Mouse (Mus musculus): ENCODE results near the gene Slc35c2. TPM values are rescaled to one million over a fixed set of nuclear protein-coding genes. Genes with fewer than 3 reads are reported as not detected.

The Slc35c2 gene
- total and polyA plus RNA-seq, 2 experiments = 13.5 to 52.1 TPM

DNA sequence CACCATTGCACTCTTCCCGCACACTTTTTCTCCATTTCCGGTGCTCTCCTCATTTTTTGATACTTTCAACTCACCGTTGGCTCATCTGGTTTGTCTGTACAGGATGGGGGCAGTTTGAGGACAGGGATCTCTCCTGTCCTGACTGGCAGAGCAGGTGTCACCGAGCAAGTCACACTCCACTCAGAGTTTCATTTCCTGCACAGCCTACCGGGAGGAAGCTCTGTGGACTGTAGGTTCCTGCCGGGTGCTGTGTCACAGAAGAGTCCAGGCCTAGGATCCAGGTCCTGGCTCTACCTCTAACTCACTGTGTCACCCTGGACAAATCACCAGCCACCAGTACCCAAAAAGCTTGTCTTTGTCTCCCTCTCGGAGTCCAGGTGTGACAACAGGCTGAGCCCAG, 45.9 kb downstream of the Slc35c2 start:
- Histone ChIP-seq H3K4me1 (ENCODE audit: control insufficient read depth, insufficient read depth, low read length) (no peaks in the 10 kb centered on the region), H3K4me3 (ENCODE audit: insufficient read depth, low read depth, low read length) (no peak overlapping the region), H3K27ac (replicated peaks; ENCODE audit: insufficient read depth, low read depth, low read length) (no peak overlapping the region), H3K36me3 (ENCODE audit: control insufficient read depth, insufficient read depth, low read length) (no peaks in the 10 kb centered on the region), H3K9ac (ENCODE audit: low read depth, low read length) (no peak overlapping the region), H3K27me3 (ENCODE audit: control insufficient read depth, insufficient read depth, low read length) (peaks cover 16% of the 10 kb centered on the region), H3K79me2 (ENCODE audit: control insufficient read depth, insufficient read depth, low read length) (no peaks in the 10 kb centered on the region)
- DNase-seq (ENCODE audit: extremely low read depth, low read depth, low spot score) = no peak
- 54% methylated on average over 7 of the region's 7 CpGs for WGBS
- TF ChIP-seq POLR2A (IDR thresholded peaks at IDR 0.05; ENCODE audit: extremely low read depth, insufficient read depth, low read length) (no peak), CTCF (IDR thresholded peaks at IDR 0.05; ENCODE audit: low read depth, low read length) (no peak)

DNA sequence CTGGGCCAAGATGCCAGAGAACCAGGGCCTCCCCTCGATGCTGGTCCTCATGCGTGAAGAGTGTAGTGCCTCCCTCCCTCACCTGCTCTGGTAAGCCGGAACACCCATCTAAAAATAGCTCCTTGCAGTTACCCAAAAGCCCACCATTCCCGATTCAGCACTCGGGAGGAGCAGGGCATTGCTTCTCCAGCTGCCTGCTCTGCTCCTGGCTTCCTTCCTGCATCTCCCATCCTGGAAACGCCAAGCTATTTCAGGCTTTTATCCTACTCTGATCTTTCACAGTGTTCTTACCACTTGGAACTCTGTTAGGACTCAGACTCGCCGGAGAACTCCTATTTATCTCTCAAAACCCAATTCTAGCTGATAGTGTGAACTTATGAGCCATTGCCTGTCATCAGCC, 47.3 kb downstream of the Slc35c2 start:
- Histone ChIP-seq H3K27ac (replicated peaks; ENCODE audit: insufficient read depth, low read depth, low read length) (no peak overlapping the region), H3K79me2 (ENCODE audit: control insufficient read depth, insufficient read depth, low read length) (no peaks in the 10 kb centered on the region), H3K4me3 (ENCODE audit: insufficient read depth, low read depth, low read length) (no peak overlapping the region), H3K9ac (ENCODE audit: low read depth, low read length) (no peak overlapping the region), H3K27me3 (ENCODE audit: control insufficient read depth, insufficient read depth, low read length) (peaks cover 12% of the 10 kb centered on the region), H3K36me3 (ENCODE audit: control insufficient read depth, insufficient read depth, low read length) (no peaks in the 10 kb centered on the region), H3K4me1 (ENCODE audit: control insufficient read depth, insufficient read depth, low read length) (no peaks in the 10 kb centered on the region)
- DNase-seq (ENCODE audit: extremely low read depth, low read depth, low spot score) = no peak
- 29% methylated on average over 8 of the region's 8 CpGs for WGBS
- TF ChIP-seq CTCF (IDR thresholded peaks at IDR 0.05; ENCODE audit: low read depth, low read length) (no peak), POLR2A (IDR thresholded peaks at IDR 0.05; ENCODE audit: extremely low read depth, insufficient read depth, low read length) (no peak)

DNA sequence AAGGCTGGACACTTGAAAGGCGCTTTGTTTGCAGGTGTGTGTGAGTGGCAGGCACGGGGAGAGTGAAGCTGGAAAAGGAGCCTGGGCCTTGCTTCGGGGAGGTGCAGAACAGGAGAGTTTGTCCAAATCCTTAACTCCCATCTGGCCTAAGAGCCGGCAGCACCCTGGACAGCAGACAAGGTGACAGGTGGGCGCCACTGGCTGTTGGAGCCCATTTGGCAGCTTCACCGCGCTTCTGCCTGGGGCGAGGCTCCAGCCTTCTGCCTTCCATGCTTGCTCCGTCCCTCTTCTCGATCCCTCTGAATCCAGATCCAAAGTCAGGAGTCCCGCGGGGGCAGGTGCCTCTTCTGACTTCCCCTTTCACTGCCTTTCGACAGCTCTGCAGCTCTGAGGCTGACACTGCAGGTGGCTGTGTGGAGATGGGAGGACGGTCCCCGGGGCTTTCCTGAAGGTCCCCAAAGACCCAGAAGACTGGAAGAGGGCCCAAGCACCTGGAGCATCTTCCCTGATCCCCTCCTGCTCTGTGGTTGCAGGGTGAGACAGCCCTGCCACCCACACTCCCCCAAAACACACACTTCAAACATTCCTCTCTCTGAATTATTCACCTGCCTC, 48.0 kb downstream of the Slc35c2 start:
- no peak overlapping the region for H3K27ac ChIP-seq (replicated peaks; ENCODE audit: insufficient read depth, low read depth, low read length)
- H3K27me3 ChIP-seq (ENCODE audit: control insufficient read depth, insufficient read depth, low read length) = peaks cover 14% of the 10 kb centered on the region
- H3K4me3 ChIP-seq (ENCODE audit: insufficient read depth, low read depth, low read length) = no peak overlapping the region
- H3K9ac ChIP-seq (ENCODE audit: low read depth, low read length) = no peak overlapping the region
- 13% methylated on average over 15 of the region's 15 CpGs for WGBS
- TF ChIP-seq POLR2A (IDR thresholded peaks at IDR 0.05; ENCODE audit: extremely low read depth, insufficient read depth, low read length) (no peak), CTCF (IDR thresholded peaks at IDR 0.05; ENCODE audit: low read depth, low read length) (no peak)
- no peaks in the 10 kb centered on the region for H3K79me2 ChIP-seq (ENCODE audit: control insufficient read depth, insufficient read depth, low read length)
- H3K4me1 ChIP-seq (ENCODE audit: control insufficient read depth, insufficient read depth, low read length) = no peaks in the 10 kb centered on the region
- H3K36me3 ChIP-seq (ENCODE audit: control insufficient read depth, insufficient read depth, low read length) = no peaks in the 10 kb centered on the region
- DNase-seq (ENCODE audit: extremely low read depth, low read depth, low spot score) = no peak

DNA sequence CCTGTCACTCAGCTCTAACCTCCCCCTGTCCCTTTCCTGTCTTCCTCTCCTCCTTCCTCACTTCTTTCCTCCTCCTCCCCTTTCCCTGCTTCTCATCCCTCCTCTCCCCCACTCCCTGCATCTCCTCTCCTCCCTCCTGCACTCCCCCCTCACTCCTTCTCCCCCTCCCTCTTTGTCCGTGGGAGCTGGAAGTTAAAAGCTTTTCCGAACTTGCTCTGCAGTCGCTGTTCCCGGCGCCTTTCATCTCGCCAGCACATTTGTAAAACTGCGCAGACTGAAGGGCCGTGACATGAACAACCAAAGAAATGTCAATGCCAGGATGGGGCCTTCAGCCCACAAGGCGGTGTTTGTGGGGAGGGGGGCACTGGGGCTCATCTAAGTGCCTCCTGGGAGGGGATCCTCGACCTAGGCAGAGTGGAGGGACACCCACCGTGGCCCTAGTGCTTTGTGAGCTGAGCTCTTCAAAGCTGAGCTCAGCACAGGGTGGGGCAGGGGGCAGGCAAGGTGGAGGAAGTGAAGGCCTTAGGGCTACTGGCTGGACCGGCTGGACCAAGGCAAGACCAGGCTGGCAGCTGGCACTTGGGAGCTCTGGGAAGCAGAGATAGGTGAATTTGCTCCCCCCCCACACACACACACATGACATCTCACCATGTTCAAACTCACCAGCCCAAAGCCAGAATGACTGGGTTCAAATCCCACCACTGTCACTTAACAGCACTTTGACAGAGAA, 49.1 kb downstream of the Slc35c2 start:
- no peak for DNase-seq (ENCODE audit: extremely low read depth, low read depth, low spot score)
- Histone ChIP-seq H3K27ac (replicated peaks; ENCODE audit: insufficient read depth, low read depth, low read length) (no peak overlapping the region), H3K9ac (ENCODE audit: low read depth, low read length) (no peak overlapping the region), H3K79me2 (ENCODE audit: control insufficient read depth, insufficient read depth, low read length) (no peaks in the 10 kb centered on the region), H3K4me3 (ENCODE audit: insufficient read depth, low read depth, low read length) (no peak overlapping the region), H3K36me3 (ENCODE audit: control insufficient read depth, insufficient read depth, low read length) (no peaks in the 10 kb centered on the region), H3K27me3 (ENCODE audit: control insufficient read depth, insufficient read depth, low read length) (peaks cover 24% of the 10 kb centered on the region), H3K4me1 (ENCODE audit: control insufficient read depth, insufficient read depth, low read length) (no peaks in the 10 kb centered on the region)
- TF ChIP-seq POLR2A (IDR thresholded peaks at IDR 0.05; ENCODE audit: extremely low read depth, insufficient read depth, low read length) (no peak), CTCF (IDR thresholded peaks at IDR 0.05; ENCODE audit: low read depth, low read length) (no peak)
- WGBS = 21% methylated on average over 12 of the region's 12 CpGs

DNA sequence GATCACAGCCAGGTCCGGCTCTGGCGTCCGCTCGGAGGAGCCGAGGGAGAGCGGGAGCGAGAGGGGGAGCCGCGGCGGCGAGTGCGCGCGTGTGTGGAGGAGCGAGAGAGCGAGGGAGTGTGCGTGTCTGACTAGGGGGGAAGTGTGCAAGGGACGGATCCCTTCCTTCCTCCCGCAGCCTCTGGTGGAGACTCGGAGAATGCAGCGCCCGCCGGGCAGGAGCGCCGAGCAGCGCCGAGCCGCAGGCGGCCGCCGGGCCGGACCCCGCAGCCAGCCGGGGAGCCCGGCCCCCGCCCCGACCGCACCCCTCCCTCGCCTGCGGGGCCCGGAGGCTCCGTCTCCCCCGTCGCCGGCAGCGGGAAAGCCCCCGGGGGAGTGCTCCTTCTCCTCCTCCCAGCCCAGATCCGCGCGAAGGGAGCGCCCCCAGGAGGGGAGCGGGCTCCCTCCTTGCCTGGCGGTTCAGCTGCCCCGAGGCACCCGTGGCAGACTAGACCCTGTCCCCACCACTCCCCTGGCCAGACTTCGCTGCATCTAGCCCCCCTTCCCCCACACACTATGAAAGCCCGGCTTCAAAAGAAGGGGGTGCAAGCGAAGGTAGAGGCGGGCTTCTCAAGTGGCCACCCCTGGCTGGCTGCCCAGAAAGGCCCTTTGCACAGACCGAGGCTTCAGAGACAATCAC, 52.9 kb downstream of the Slc35c2 start, which contains the start of gene Cdh22:
TSS of gene Cdh22 (minus strand) at position 241 of the 679 bp plus-strand sequence.
- Histone ChIP-seq H3K27ac (replicated peaks; ENCODE audit: insufficient read depth, low read depth, low read length) (no peak within 1 kb of the TSS), H3K4me3 (ENCODE audit: insufficient read depth, low read depth, low read length) (peak within 1 kb of the TSS; percentile 25; the same call in 1 of the 2 replicates), H3K79me2 (ENCODE audit: control insufficient read depth, insufficient read depth, low read length) (no peaks in the 10 kb centered on the region), H3K9ac (ENCODE audit: low read depth, low read length) (no peak within 1 kb of the TSS), H3K27me3 (ENCODE audit: control insufficient read depth, insufficient read depth, low read length) (peaks cover 27% of the 10 kb centered on the region), H3K4me1 (ENCODE audit: control insufficient read depth, insufficient read depth, low read length) (no peaks in the 10 kb centered on the region), H3K36me3 (ENCODE audit: control insufficient read depth, insufficient read depth, low read length) (no peaks in the 10 kb centered on the region)
- 2% methylated on average over 49 of the region's 60 CpGs for WGBS
- no peak for DNase-seq (ENCODE audit: extremely low read depth, low read depth, low spot score)
- TF ChIP-seq CTCF (IDR thresholded peaks at IDR 0.05; ENCODE audit: low read depth, low read length) (peak; percentile 38), POLR2A (IDR thresholded peaks at IDR 0.05; ENCODE audit: extremely low read depth, insufficient read depth, low read length) (no peak)

Measured in liver, adult 2 months (tissue).